Mouse (Mus musculus): Measurements from ENCODE around the gene Ctps2. TPM values are rescaled to one million over a fixed set of nuclear protein-coding genes. Genes with fewer than 3 reads are reported as not detected.

Gene Ctps2
- polyA plus RNA-seq, 1 experiment from 2014 or later, result 95.1 TPM

- no peak for ATAC-seq (ENCODE audit: low FRiP score)
- no peak overlapping the region for H3K4me2 ChIP-seq (replicated peaks)
- H3K36me3 ChIP-seq, result 0 out of 2 replicates have a peak, but pooled peaks cover 1% of the 10 kb centered on the region
- H3K27me3 ChIP-seq, result no peaks in the 10 kb centered on the region
- no peak overlapping the region for H3K4me3 ChIP-seq
- no peak overlapping the region for H3K9ac ChIP-seq
- no peaks in the 10 kb centered on the region for H3K9me3 ChIP-seq (replicated peaks)
- 34% methylated on average over 5 of the region's 5 CpGs for WGBS
- no peak overlapping the region for H3K27ac ChIP-seq
- no peaks in the 10 kb centered on the region for H3K4me1 ChIP-seq
Measured at GRCm38 (mm10) chrX:162915697-162916096, 14.7 kb downstream of the Ctps2 start.

DNA sequence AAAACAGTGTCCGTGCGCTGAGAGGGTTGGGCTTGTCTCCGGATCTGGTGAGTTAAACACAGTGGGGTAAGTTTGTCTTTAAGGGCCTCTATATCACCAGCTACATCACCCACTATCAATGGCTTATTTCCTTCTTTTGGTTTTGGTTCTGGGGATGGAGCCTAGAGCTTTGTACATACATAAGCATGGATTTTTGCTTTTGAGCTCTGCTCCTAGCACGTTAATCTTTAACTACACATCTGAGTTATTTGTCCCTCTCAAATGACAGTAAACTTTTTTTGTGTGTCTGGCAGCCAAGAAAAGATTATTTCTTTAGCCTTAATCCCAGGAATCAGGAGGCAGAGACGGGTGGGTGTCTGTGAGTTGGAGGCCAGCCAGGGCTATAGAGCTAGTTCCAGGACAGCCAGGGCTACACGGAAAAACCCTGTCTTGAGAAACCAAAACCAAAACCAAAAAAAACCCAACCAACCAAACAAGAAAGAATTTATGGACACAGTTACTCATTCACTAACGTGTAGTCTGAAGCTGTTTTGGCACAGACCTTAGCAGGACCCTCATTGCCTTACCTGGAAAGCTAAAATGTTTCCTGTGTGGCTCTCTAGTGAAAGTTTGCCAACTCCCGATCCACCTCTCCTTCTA, 20.6 kb downstream of the Ctps2 start:
- Histone ChIP-seq H3K4me3 (no peak overlapping the region), H3K4me1 (no peaks in the 10 kb centered on the region), H3K27ac (no peak overlapping the region), H3K36me3 (0 out of 2 replicates have a peak, but pooled peaks cover 5% of the 10 kb centered on the region), H3K9ac (no peak overlapping the region), H3K9me3 (replicated peaks) (no peaks in the 10 kb centered on the region), H3K27me3 (0 out of 2 replicates have a peak, but pooled peaks cover 2% of the 10 kb centered on the region), H3K4me2 (replicated peaks) (no peak overlapping the region)
- WGBS, result 87% methylated on average over 8 of the region's 8 CpGs
- no peak for ATAC-seq (ENCODE audit: low FRiP score)

GRCm38 (mm10) chrX:162931467-162931866, 30.4 kb downstream of the Ctps2 start:
- Histone ChIP-seq H3K4me1 (no peaks in the 10 kb centered on the region), H3K27me3 (no peaks in the 10 kb centered on the region), H3K36me3 (peaks cover 15% of the 10 kb centered on the region), H3K4me3 (no peak overlapping the region), H3K9ac (no peak overlapping the region), H3K27ac (no peak overlapping the region), H3K9me3 (replicated peaks) (no peaks in the 10 kb centered on the region), H3K4me2 (replicated peaks) (no peak overlapping the region)
- ATAC-seq (ENCODE audit: low FRiP score), result no peak
- 95% methylated on average over 2 of the region's 2 CpGs for WGBS

DNA sequence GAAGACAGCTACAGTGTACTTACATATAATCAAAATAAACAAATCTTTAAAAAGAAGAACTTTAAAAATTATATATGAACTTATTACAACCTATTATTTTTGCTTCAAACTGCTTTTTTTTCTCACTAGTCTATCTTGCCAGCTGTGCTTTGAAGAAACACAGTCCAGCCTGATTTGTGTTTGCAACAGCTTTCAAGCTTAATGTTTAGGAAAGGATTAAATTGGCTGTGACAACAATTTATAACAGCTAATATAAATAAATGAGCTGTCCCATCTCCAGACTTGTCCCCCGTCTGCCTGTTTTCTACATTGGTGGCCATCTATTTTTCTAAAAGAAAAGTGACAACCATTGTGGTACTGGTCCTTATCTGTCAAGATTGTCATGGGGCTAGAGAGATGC, 41.0 kb downstream of the Ctps2 start:
- no peak for ATAC-seq (ENCODE audit: low FRiP score)
- Histone ChIP-seq H3K4me3 (no peak overlapping the region), H3K27me3 (0 out of 2 replicates have a peak, but pooled peaks cover 5% of the 10 kb centered on the region), H3K9ac (no peak overlapping the region), H3K27ac (no peak overlapping the region), H3K4me1 (no peaks in the 10 kb centered on the region), H3K9me3 (replicated peaks) (no peaks in the 10 kb centered on the region), H3K4me2 (replicated peaks) (no peak overlapping the region), H3K36me3 (no peaks in the 10 kb centered on the region; the same call in 1 of the 2 replicates)
- 96% methylated on average over 1 of the region's 1 CpGs for whole genome bisulfite sequencing

DNA sequence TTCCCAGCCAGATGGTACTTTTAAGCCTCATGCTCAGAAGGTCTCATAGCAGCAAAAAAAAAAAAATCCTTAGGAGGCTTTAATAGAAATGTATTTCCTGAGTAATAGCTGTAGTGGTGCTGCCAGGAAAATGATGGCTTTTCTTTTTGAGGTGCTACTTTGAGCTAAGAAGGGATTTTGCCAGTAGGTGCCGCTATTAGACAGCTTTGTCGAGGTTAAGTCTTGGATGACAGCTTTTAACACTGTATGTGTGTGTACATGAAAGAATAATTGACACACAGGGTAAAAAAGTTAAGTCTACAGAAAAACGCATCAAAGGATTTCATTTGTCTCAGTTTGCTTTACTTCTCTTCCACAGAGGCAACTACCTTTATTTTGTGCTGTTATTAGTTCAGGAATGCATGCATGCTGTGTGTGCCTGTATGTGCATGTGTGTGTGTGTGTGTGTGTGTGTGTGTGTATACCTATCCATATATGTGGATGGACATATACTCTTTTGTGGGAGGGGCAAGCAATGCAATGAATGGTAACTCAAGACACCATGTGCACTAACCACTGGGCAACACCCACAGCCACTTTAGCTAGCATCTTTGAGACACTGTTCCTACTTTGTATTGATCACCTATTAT, 48.9 kb downstream of the Ctps2 start:
- H3K4me3 ChIP-seq, result no peak overlapping the region
- 35% methylated on average over 3 of the region's 3 CpGs for WGBS
- H3K27ac ChIP-seq, result no peak overlapping the region
- H3K4me2 ChIP-seq (replicated peaks), result no peak overlapping the region
- H3K9me3 ChIP-seq (replicated peaks), result no peaks in the 10 kb centered on the region
- H3K27me3 ChIP-seq, result no peaks in the 10 kb centered on the region
- no peak overlapping the region for H3K9ac ChIP-seq
- no peaks in the 10 kb centered on the region for H3K4me1 ChIP-seq
- no peak for ATAC-seq (ENCODE audit: low FRiP score)
- H3K36me3 ChIP-seq, result no peaks in the 10 kb centered on the region

- H3K4me1 ChIP-seq, result no peaks in the 10 kb centered on the region
- ATAC-seq (ENCODE audit: low FRiP score), result no peak
- H3K4me3 ChIP-seq, result no peak overlapping the region
- WGBS, result 81% methylated on average over 3 of the region's 3 CpGs
- H3K27ac ChIP-seq, result no peak overlapping the region
- no peaks in the 10 kb centered on the region for H3K9me3 ChIP-seq (replicated peaks)
- H3K36me3 ChIP-seq, result no peaks in the 10 kb centered on the region
- H3K9ac ChIP-seq, result no peak overlapping the region
- H3K27me3 ChIP-seq, result peaks cover 3% of the 10 kb centered on the region
- no peak overlapping the region for H3K4me2 ChIP-seq (replicated peaks)
Measured at GRCm38 (mm10) chrX:162957921-162958320, 56.9 kb downstream of the Ctps2 start.

- no peak for ATAC-seq (ENCODE audit: low FRiP score)
- WGBS, result 40% methylated on average over 4 of the region's 4 CpGs
Measured at GRCm38 (mm10) chrX:162963840-162964239, 62.8 kb downstream of the Ctps2 start.

GRCm38 (mm10) chrX:162964383-162964782, 63.3 kb downstream of the Ctps2 start, which contains the start of gene S100g:
Gene S100g (minus strand): TSS chrX:162964599.
- no peaks in the 10 kb centered on the region for H3K9me3 ChIP-seq (replicated peaks)
- no peak within 1 kb of the TSS for H3K4me2 ChIP-seq (replicated peaks)
- no peaks in the 10 kb centered on the region for H3K36me3 ChIP-seq
- H3K27me3 ChIP-seq, result peaks cover 3% of the 10 kb centered on the region
- no peaks in the 10 kb centered on the region for H3K4me1 ChIP-seq
- H3K4me3 ChIP-seq, result no peak within 1 kb of the TSS
- no peak within 1 kb of the TSS for H3K9ac ChIP-seq
- no peak within 1 kb of the TSS for H3K27ac ChIP-seq
- no peak for ATAC-seq (ENCODE audit: low FRiP score)
- WGBS, result 45% methylated on average over 3 of the region's 3 CpGs

More at GRCm38 (mm10) chrX:162963840-162964239, 62.8 kb downstream of the Ctps2 start:
- Histone ChIP-seq H3K9ac (no peak overlapping the region), H3K4me1 (no peaks in the 10 kb centered on the region), H3K27ac (no peak overlapping the region), H3K4me2 (replicated peaks) (no peak overlapping the region), H3K27me3 (peaks cover 5% of the 10 kb centered on the region), H3K36me3 (no peaks in the 10 kb centered on the region), H3K9me3 (replicated peaks) (no peaks in the 10 kb centered on the region), H3K4me3 (no peak overlapping the region)

DNA sequence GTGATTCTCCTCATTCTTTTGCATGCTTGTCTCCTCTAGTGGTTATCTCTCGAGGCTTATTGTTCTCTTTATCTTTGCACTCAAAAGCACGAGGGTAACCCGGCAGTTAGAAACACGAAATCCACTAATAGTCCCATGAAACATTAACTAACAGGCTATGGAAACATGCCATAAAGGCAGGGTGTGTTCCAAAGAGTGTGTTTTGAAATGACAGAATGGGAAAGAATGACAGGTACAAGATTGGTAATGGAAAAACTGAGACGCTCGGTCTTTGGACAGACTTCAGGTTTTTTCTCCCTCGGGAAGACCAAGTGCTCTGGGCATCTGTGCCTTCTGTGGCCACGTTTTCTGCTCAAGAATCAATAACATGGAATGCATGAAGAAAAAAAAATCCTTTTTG, 66.4 kb downstream of the Ctps2 start:
- peaks cover 3% of the 10 kb centered on the region for H3K27me3 ChIP-seq
- no peaks in the 10 kb centered on the region for H3K36me3 ChIP-seq
- no peaks in the 10 kb centered on the region for H3K4me1 ChIP-seq
- WGBS, result 75% methylated on average over 8 of the region's 8 CpGs
- H3K4me3 ChIP-seq, result no peak overlapping the region
- no peak for ATAC-seq (ENCODE audit: low FRiP score)
- no peak overlapping the region for H3K9ac ChIP-seq
- H3K9me3 ChIP-seq (replicated peaks), result no peaks in the 10 kb centered on the region
- no peak overlapping the region for H3K27ac ChIP-seq
- H3K4me2 ChIP-seq (replicated peaks), result no peak overlapping the region

- Histone ChIP-seq H3K4me3 (no peak overlapping the region), H3K9ac (no peak overlapping the region), H3K4me2 (replicated peaks) (no peak overlapping the region), H3K4me1 (no peaks in the 10 kb centered on the region), H3K27me3 (no peaks in the 10 kb centered on the region; the same call in 1 of the 2 replicates), H3K27ac (no peak overlapping the region), H3K36me3 (no peaks in the 10 kb centered on the region), H3K9me3 (replicated peaks) (no peaks in the 10 kb centered on the region)
- ATAC-seq (ENCODE audit: low FRiP score), result no peak
- 87% methylated on average over 3 of the region's 3 CpGs for WGBS
Measured at GRCm38 (mm10) chrX:162976194-162976593, 75.2 kb downstream of the Ctps2 start.

DNA sequence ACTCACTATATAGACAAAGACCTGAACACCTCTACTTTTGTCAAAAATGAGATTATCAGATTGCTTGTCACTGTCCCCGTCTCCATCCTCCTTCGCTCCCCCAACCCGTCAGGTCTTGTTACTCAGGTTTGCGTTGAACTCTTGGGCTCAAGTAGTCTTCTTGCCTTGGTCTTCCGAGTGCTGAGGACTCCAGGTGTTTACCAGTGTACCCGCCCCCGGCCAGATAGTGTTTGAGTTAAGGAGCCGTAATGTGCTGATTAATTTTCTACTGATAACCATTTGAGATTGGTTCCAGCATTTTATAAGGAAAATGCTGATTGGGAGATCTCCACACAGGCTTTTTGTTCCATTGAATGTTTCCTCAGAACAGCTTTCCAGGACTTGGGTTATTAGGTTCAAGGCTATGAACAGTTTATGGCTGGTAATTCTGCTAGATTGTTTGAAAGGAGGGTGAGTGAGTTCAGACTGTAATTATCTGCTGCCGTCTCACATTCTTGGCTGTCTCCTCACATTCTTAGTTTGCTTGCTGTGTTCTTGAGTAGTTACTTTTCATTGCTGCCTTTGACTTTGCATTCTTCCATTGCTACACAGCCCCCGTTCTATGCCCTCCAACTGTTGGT, 85.9 kb downstream of the Ctps2 start:
- 95% methylated on average over 10 of the region's 10 CpGs for WGBS
- H3K4me1 ChIP-seq, result no peaks in the 10 kb centered on the region
- no peak overlapping the region for H3K4me2 ChIP-seq (replicated peaks)
- H3K27ac ChIP-seq, result no peak overlapping the region
- H3K36me3 ChIP-seq, result 0 out of 2 replicates have a peak, but pooled peaks cover 3% of the 10 kb centered on the region
- H3K4me3 ChIP-seq, result no peak overlapping the region
- H3K27me3 ChIP-seq, result no peaks in the 10 kb centered on the region
- H3K9ac ChIP-seq, result no peak overlapping the region
- H3K9me3 ChIP-seq (replicated peaks), result no peaks in the 10 kb centered on the region
- ATAC-seq (ENCODE audit: low FRiP score), result no peak

GRCm38 (mm10) chrX:162991396-162991795, 90.4 kb downstream of the Ctps2 start:
- Histone ChIP-seq H3K36me3 (no peaks in the 10 kb centered on the region), H3K27me3 (no peaks in the 10 kb centered on the region), H3K4me3 (no peak overlapping the region), H3K9me3 (replicated peaks) (no peaks in the 10 kb centered on the region), H3K27ac (no peak overlapping the region), H3K4me2 (replicated peaks) (no peak overlapping the region), H3K4me1 (no peaks in the 10 kb centered on the region), H3K9ac (no peak overlapping the region)
- ATAC-seq (ENCODE audit: low FRiP score), result no peak
- 74% methylated on average over 4 of the region's 4 CpGs for WGBS

Measured in hindbrain, embryonic 12.5 days (tissue).